Mouse (Mus musculus): ENCODE results near the gene Dnttip2.

DNA sequence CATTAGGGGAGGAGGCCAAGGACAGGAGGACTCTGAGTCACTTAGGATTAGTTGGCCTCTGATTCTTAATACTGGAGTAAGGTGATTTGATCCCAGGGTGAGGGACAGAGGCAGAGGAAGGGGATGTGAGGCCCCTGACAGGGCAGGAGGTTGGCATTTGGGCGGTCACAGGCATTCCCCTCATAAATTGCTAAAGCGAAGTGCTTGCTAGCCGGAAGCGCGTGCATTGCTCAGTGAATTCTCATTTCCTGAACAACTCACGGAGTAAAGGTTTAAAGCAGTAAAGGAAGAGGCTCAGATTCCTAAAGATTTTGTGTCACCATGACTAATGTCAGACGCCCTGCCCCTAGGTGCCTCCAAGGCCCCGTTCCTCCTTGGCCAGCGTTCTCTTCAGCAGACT is 48.0 kb downstream of the Dnttip2 start:
- TF ChIP-seq CTCF (IDR thresholded peaks at IDR 0.05; ENCODE audit: control insufficient read depth, insufficient read depth, low read length), result no peak
- TF ChIP-seq POLR2A (IDR thresholded peaks at IDR 0.05; ENCODE audit: borderline replicate concordance, control insufficient read depth, low read depth, low read length), result no peak
